Mouse (Mus musculus) C2C12 (cell line): Measurements from ENCODE around the gene Tfam. TPM values are rescaled to one million over a fixed set of nuclear protein-coding genes. Genes with fewer than 3 reads are reported as not detected.

Experiments used
- H3K27me3 ChIP-seq: one replicate; pipeline ENCODE4 v1.6.1; 2011; ENCODE audit not compliant: control insufficient read depth, insufficient read depth, insufficient read length
- H3K36me3 ChIP-seq: one replicate; pipeline ENCODE4 v1.6.1; 2011; ENCODE audit not compliant: control insufficient read depth, insufficient read depth
- H3K4me3 ChIP-seq: one replicate; pipeline ENCODE4 v1.5.1; 2011; ENCODE audit warnings: mild to moderate bottlenecking, control low read depth; ENCODE audit not compliant: poor library complexity, insufficient read depth, severe bottlenecking
- H3K79me2 ChIP-seq: one replicate; pipeline ENCODE4 v1.6.1; 2011; ENCODE audit not compliant: control insufficient read depth, insufficient read depth
- H3K79me3 ChIP-seq: one replicate; pipeline ENCODE4 v1.6.1; 2011; ENCODE audit warnings: low read depth, control low read depth
- H3ac ChIP-seq: one replicate; pipeline ENCODE3; 2011; ENCODE audit warnings: low read depth; ENCODE audit not compliant: control insufficient read depth, insufficient read length
- CEBPB ChIP-seq: IDR thresholded peaks from one replicate; pipeline ENCODE4 v1.6.1; 2011; ENCODE audit warnings: low read depth, mild to moderate bottlenecking, control low read depth, moderate library complexity
- CTCF ChIP-seq: IDR thresholded peaks from one replicate; pipeline ENCODE4 v1.5.1; 2011; ENCODE audit not compliant: control insufficient read depth, insufficient read depth, insufficient read length
- FOSL1 ChIP-seq: IDR thresholded peaks from one replicate; pipeline ENCODE4 v1.8.0; 2011; ENCODE audit warnings: mild to moderate bottlenecking, low read length; ENCODE audit not compliant: poor library complexity, insufficient read depth, severe bottlenecking
- MAX ChIP-seq: IDR thresholded peaks from one replicate; pipeline ENCODE4 v1.6.1; 2011; ENCODE audit warnings: mild to moderate bottlenecking, control low read depth
- MYOD1 ChIP-seq: IDR thresholded peaks from one replicate; pipeline ENCODE4 v1.6.1; 2011; ENCODE audit warnings: low read depth; ENCODE audit not compliant: control insufficient read depth, insufficient read length
- MYOG ChIP-seq: IDR thresholded peaks from one replicate; pipeline ENCODE4 v1.6.1; 2011; ENCODE audit not compliant: control insufficient read depth, insufficient read length; ENCODE audit errors: extremely low read depth
- USF1 ChIP-seq: IDR thresholded peaks from one replicate; pipeline ENCODE4 v1.6.1; 2011; ENCODE audit warnings: low read depth, mild to moderate bottlenecking, control low read depth, moderate library complexity
- polyA plus RNA-seq: library from polyadenylated mRNA; unstranded; fragments of >200 nt; fragmentation: generic; extraction: Trizol; gene quantifications from one replicate; pipeline ENCODE4 v1.2.1, GENCODE M21; 2012; ENCODE audit warnings: missing spikeins

The Tfam gene
- polyA plus RNA-seq, 1 experiment, result 21.0 TPM

DNA sequence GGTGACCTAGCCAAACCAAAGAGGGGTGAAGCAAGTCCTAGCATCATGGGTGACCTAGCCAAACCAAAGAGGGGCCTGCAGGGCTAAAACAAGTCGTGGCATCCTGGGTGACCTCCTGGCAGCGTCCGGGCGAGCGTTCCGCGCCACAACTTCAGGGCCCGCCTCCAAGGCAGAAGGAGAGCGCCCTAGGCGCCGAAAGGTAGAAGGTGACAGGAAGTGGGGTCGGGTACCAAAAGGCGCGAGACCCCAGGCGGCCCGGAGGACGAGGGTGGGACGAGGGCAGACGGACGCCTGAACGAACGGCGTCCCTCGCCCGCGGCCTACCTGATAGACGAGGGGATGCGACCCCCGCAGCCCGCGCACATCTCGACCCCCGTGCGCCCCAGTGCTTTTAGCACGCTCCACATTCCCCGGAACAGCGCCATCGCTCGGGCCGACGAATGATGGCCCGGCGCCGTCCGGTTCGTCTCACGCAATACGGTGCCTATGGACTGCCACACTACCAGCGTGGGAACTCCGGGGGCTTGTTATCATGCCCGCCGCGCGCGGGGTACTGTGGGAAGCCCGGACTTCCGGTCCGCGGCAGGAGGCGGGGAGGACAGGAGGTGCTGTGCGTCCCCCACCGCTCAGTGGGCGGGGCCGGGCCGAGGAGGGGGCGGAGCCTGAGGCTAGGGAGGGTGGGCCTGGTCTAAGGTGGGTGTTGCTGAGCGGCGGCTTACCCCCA, 402 bp downstream of the Tfam start:
- TF ChIP-seq CEBPB (no peak), MYOG (no peak), MAX (no peak), CTCF (no peak), MYOD1 (no peak), USF1 (no peak), FOSL1 (no peak)
- Histone ChIP-seq H3K4me3 (peak overlapping the region; percentile 83), H3K79me2 (peaks cover 34% of the 10 kb centered on the region), H3K36me3 (peaks cover 34% of the 10 kb centered on the region), H3K27me3 (peaks cover 7% of the 10 kb centered on the region), H3K79me3 (peaks cover 23% of the 10 kb centered on the region), H3ac (peak overlapping the region; percentile 91)

DNA sequence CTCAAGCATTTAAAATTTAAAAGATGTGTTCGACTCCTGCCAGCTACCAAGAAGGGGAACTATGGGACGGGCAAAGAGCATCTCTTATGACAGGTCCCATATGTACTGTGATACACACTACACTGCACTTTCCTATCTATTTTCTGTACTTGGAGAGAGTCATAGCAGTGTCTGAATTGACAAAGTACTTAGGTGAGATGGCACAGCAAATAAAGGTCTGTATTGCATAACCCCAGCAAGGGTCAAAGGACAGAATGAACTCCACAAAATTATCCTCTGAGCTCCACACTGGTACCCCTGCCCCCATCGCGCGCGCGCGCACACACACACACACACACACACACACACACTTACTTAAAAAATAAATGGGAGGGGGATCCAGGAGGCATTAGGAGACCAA, 4.0 kb downstream of the Tfam start:
- TF ChIP-seq CTCF (no peak), FOSL1 (no peak), USF1 (no peak)
- H3K36me3 ChIP-seq, result peaks cover 64% of the 10 kb centered on the region
- peaks cover 34% of the 10 kb centered on the region for H3K79me2 ChIP-seq
- peaks cover 23% of the 10 kb centered on the region for H3K79me3 ChIP-seq
- H3K4me3 ChIP-seq, result no peak overlapping the region
- no peaks in the 10 kb centered on the region for H3K27me3 ChIP-seq
- H3ac ChIP-seq, result no peak overlapping the region

DNA sequence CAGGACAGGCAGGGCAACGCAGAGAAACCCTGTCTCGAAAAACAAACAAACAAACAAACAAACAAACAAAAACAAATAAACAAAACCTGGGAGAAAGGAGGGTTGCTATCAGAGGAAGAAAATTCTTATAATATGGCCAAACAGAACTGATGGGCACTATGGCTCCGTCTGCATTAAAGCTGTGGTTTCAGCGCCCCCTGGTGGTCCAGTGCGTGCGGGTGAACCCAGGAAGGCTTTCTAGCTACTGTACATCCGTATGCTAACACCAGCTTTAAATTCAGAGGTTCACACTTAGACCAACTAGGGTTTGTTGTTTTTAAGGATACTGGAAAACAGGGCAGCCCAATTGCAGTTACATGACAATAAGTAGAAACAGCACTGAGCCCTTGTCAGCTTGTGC, 12.2 kb downstream of the Tfam start:
- Histone ChIP-seq H3K4me3 (no peak overlapping the region), H3K79me3 (no peaks in the 10 kb centered on the region), H3K36me3 (peaks cover 70% of the 10 kb centered on the region), H3K27me3 (no peaks in the 10 kb centered on the region), H3K79me2 (no peaks in the 10 kb centered on the region), H3ac (no peak overlapping the region)
- TF ChIP-seq MAX, result no peak
- TF ChIP-seq CTCF, result peak; percentile 75

DNA sequence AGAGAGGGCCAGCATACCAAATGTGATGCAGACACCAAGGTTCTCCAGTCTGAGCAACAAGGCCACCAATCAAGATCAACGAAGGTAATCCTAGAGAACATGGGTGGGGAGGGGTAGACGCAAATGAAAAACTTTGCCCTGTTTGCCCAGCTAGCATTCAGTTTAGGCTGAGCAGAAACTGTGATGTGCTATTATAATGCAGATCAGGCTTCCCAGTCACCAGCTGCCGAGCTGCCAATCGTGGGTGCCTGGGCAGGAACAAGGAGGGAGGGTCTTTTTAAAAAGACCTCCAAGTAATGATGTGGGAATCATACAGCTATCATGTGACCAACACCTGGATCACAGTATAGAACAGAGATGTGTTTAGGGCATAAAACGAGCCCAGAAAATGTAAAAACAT, 15.0 kb downstream of the Tfam start:
- H3K79me2 ChIP-seq, result no peaks in the 10 kb centered on the region
- H3K79me3 ChIP-seq, result no peaks in the 10 kb centered on the region
- no peak overlapping the region for H3K4me3 ChIP-seq
- peaks cover 44% of the 10 kb centered on the region for H3K36me3 ChIP-seq
- TF ChIP-seq MYOG (no peak), USF1 (no peak)
- H3ac ChIP-seq, result no peak overlapping the region
- H3K27me3 ChIP-seq, result no peaks in the 10 kb centered on the region

DNA sequence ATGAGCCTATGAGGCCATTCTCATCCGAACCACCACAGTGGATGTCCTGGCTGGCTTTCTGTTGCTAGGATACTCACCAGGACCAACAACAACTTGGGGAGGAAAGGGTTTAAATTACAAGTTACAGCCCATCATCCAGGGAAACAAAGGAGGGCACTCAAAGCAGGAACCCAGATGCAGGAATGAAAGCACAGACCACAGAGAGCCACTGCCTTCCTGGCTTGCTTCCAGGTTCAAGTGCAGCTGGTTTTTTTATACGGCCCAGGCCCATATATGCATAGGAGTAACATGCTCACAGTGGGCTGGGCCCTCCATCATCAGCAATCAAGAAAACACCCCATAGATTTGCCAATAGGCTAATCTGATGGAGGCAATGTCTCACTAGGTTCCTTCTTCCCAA, 15.4 kb downstream of the Tfam start:
- Histone ChIP-seq H3K27me3 (no peaks in the 10 kb centered on the region), H3K79me3 (no peaks in the 10 kb centered on the region), H3K79me2 (no peaks in the 10 kb centered on the region), H3K4me3 (no peak overlapping the region), H3K36me3 (peaks cover 39% of the 10 kb centered on the region), H3ac (no peak overlapping the region)
- no peak for TF ChIP-seq USF1
- TF ChIP-seq MYOD1, result no peak
- no peak for TF ChIP-seq MAX
- TF ChIP-seq FOSL1, result no peak
- TF ChIP-seq CEBPB, result no peak
- TF ChIP-seq MYOG, result no peak
- TF ChIP-seq CTCF, result no peak

DNA sequence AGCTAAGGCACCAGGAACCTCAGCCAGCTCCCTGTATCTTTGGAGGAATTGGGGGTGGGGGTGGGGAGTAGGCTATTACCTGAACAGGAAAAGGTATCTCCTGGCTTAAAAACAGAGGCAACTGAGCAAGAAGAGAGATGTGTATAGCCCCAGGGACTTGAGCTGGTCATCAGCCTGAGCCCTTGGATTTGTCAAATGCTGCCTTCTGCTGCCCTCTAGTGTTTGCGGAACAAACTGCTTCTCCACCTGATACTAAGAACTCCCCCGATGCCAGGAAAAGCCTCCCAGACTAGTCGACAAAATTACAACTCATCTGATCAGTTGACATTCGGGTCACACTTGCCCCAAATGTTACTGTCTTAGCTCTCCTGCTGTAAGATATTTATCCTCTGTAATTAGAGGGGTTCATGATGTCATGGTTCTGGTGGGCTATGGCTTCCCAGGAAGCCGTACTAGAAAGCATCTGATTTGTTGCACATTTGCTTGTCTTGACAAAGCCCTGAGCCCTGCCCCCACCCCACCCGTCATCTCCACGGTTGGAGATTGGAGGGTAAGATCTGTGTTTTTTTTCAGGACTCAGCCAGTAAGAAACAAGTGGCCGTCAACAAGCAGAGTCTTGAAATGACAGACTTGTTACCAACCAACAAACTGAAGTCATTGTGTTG, 19.7 kb downstream of the Tfam start:
- H3K79me2 ChIP-seq, result no peaks in the 10 kb centered on the region
- peaks cover 2% of the 10 kb centered on the region for H3K36me3 ChIP-seq
- H3K4me3 ChIP-seq, result no peak overlapping the region
- no peaks in the 10 kb centered on the region for H3K79me3 ChIP-seq
- H3K27me3 ChIP-seq, result no peaks in the 10 kb centered on the region
- TF ChIP-seq CEBPB, result no peak
- no peak for TF ChIP-seq FOSL1
- TF ChIP-seq USF1, result no peak
- no peak for TF ChIP-seq MAX
- TF ChIP-seq CTCF, result peak; percentile 52
- TF ChIP-seq MYOD1, result no peak
- TF ChIP-seq MYOG, result no peak
- no peak overlapping the region for H3ac ChIP-seq
